Mouse (Mus musculus) spleen, postnatal 14 days (tissue): Measurements from ENCODE around the gene Hpcal1.

Experiments used
- DNase-seq, 2 experiments: peaks; one replicate each; pipeline ENCODE4 v3.0.0; 2021 to 2022; ENCODE audit warnings: low spot score in 2 of 2

The Hpcal1 gene

DNA sequence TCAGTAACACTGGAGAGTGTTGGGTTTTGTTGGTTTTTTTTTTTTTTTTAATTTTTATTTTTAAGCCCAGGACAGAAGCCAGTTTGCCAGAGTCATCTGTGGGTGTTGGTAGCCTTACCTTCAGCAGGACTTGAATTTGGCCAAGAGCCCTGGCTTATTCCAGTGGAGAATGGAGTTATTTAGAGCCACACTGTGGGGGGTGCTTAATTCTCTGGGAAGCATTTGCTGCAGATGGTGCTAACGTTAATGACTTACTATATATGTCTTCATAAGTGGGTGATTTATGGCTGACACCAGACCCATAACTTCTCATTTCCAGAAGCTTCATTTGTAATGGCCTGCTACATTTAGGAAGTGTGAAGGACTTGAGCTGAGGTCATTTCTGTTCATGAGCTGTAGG is 21.9 kb downstream of the Hpcal1 start:
- DNase-seq: no peak

DNA sequence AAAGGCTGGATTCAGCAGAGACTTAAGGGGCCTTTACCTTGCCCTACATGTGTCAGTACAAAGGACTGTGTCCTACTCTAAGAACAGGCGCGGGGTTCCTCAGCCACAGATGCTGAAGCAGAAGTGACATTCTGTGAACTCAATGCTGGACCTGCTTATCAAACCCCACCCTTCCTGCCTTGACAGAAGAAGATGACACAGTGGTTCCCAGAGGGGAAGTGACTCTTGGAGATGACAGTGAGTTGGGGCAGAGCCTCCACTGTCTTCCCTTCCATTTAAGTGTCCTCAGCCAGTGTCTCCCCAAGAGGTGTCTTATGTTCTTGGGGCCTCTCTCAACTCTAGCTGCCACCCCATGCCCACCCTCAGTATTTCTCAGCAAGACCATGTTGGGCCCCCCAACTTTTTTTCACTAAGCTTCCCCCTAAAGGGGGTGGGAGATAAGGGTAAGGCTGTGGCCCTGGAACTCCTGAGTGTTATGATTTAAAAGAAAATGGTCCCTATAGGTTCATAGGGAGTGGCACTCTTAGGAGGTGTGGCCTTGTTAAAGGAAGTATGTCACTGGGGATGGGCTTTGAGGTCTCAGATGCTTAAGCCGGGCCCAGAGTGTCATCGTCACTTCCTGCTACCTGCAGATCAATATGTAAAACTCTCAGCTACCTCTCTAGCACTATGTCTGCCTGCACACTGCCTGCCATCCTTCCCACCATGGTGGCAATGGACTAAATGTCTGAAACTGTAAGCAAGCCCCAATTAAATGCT is 25.2 kb downstream of the Hpcal1 start:
- DNase-seq: no peak

DNA sequence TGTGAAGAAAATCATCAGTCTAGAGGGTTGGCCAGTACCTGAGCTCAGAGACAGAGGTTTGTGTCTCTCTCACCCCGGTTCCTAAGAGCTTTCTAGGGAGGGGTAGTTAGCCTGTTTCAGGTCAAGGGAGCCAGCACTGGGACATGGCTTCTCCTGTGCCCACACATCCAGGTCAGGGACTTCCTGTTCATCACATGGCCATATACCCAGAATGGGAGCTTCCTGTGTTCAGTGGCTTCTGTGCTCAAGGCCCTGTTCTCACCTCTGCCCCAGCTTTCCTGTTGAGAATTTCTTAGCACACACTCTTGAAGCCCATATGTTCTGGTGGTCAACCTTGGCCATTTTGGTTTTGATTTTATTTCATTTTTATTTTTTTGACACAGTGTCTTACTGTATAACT is 26.6 kb downstream of the Hpcal1 start:
- no peak for DNase-seq

DNA sequence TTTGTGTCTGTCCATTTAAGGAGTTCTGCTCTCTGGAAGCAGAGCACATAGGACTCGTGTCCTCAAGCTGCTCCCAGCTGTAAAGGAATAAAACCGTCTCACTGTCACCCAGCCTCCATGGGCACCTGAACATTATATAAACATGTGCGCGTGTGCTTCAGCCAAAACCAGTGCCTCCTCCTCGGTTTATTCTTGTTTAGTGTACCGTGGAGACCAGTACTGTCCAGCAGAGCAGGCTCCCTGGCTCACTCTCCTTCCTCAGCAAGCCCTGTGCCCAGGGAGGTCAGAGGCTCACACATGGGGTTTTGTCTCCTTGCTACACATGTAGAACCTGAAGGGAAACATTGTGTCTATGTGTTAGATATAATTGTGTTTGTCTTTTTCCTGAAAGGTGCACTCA is 27.5 kb downstream of the Hpcal1 start:
- DNase-seq: no peak

DNA sequence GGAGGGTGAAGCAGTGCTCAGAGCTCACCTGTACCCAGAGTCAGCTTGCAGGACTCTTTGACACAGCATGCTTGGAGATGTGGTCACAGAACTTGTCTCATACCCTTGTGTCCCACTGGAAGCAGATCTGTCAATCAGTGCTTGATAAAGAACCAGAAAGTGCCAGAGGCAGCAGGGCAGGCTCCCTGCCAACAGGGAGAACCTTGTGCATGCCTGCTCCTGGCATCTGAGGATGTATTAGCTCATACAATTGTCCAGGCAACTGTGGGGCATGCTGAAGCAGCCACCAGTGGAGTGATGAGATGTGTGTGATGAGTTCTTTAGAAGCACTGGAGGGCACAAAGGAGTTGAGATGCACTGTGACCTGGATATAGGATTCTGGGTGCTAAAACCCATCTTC is 30.4 kb downstream of the Hpcal1 start:
- DNase-seq: no peak

DNA sequence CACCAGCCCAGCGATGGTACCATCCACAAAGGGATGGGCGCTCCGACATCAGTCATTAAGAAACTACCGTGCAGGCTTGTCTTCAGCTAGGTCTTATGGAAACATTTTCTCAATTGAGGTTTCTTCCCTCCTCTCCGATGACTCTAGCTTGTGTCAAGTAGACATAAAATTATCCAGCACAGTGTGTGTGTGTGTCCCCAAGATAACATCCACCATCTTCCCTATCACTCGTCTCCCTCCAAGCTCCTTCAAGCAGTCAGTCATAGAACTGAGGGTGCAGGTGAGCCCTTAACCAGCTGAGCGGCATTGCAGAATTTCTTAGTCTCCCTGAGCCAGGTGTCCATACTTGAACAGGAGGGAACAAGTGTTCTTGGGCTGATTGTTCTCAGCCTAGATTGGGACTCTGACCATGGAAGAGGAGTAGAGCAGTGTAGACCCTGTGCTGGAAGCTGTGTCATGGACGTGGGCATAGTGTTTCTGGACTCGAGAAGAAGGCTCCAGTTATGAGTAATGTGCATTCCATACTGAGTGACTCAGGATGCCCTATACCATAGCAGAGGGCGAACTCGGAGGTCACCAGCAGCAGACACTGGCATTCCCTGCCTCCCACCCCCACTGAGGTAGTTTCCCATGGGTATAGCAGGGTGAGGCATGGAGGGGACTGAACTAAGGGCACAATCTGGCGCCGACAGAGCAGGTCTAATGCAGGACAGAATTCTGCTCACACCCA is 32.0 kb downstream of the Hpcal1 start:
- no peak for DNase-seq

DNA sequence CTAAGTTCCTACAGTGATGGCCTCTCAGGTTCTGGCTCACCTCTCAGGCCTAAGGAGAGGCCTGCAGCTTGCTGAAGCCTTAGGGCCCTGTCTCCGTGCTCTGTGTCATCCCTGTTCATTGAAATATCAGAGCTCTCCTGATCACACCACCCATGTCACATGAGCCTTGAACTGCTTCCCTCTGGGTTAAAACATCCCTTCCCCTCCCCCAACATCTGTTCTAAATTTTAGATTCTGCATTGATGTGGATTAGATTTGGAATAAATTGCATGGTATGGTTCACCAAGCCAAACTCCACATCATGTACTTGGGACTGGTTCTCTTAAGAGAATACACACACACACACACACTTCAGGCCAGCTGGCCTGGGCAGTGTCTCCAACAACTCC is 32.5 kb downstream of the Hpcal1 start:
- DNase-seq: no peak

DNA sequence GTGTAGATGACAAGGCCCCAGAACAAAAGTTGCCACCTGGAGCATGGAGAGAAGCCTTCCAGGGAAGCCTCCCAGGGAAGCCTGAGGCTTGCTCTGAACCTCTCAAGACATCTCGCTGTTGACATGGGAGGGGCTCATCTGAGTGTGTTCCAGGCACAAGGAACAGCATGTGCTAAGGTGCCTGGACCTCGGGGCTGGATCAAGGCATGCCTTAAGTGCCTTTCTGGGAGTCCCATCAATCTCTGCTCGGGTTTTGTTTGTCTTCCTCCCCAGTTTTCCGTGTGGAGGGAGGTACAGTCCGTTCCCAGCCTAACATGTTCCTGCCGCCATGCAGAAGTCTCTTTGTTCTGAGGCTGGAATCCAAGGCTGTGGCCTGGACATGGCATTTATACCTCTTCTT is 33.3 kb downstream of the Hpcal1 start:
- DNase-seq: no peak

DNA sequence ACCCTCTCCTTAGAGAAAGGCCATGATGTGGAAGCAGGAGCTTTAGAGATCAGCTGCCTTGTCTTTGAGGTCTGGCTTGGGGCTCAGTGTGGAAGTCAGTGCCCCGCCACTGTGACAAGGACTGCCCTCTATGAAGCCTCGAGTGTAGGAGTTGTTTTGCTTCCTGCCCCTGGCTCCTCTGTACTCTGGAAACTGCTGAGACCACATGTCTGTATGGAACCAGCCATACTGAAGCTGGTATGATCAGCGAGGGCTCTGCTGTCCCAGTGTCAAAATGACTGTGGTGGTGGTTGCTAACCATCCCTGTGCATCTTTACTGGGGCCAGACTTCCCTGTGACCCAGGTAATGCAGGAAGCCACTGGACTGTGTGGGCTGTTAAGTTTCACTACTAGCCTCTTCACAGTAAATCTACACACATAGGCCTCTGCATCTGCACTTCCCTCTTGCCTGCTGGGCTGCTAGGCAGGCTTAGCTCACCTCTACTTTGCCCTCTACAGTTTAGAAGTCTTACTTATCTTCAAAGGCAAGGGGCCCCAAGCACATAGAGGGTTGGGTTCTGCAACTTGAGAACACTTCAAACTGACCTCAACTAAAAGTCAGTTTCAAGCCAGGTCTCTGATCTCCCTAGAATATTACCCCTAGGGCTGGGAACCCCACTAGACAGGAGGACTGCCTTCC is 33.9 kb downstream of the Hpcal1 start:
- DNase-seq: no peak

DNA sequence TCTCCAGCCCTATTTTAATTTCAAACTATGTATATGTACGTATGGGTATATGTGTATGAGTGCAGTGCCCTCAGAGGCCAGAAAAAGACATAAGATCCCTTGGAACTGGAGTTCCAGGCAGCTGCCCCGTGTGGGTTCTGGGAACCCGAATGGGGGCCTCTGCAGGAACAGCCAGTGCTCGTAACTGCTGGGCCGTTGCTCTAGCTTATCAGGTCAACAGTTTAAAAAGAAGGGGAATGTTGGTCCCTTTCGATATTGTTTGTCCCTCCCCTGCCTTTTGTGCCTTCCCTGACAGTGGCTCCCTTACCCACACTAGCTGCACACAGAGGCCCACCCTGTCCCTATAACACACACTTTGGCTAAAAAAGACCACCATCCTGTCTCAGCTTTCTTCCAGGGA is 34.9 kb downstream of the Hpcal1 start:
- DNase-seq: no peak

DNA sequence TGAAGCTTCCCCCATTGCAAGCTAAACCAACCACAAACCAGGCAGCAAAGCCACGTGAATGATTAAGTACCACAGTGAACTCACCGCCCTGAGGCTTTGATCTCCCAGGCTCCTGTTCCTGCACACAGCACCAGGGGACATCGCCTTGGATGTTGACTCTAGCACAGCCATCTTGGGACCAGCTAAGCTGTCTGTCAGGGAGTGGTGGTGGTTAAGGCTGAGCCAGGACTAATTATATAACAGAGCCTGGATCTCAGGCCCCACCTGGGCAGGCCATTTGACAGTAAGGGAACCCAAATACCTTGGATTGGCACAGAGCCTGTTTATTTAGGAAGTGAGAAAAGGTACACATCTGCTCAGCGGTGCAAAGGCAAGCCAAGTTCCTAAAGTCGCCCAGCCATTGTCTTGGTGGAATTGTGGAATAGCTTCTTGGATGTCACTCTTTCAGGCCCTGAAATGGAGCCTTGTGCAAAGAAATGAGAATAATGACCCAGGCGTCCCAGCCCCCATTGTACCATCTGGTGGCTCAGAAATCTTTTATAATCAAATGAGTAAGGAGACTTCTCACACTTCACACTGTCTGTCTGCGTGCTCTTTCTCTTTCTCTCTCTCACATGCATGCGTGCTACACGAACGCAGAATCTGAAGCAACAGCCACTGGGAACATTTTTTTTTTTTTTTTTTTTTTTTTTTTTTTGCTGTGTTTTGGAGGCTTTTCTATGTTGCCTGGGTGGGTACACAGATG is 36.1 kb downstream of the Hpcal1 start:
- DNase-seq: no peak

DNA sequence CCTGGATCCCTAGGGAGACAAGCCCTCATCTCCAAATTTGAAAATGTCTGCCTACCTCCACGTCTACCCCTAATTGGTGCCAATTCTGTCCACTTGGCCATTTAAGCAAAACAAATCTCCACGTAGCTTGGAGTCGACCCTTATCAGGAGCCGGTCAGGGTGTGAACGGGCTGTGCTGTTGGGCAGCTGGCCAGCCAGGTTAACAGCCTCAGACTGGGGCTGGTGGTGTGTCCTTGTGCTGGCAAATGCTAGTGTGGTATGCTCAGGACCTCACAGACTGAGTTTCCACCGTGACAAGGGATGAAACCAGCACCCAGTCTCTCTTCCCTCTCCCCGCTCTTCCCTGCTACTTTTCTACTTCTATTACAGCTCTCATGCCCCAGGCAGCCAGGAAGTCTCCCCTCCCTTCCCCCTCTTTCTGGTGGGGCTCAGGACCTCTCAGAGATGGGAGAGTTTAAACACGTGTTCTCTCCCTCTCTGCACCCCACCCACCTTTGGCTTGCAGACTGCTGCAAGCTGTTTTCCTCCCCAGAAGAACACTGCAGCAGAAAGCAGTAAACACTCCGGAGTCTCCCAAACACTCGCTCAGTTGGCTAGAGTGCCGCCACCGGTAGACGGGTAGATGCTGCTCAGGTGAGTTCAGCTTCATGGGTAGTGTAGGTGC is 37.2 kb downstream of the Hpcal1 start:
- DNase-seq: no peak

DNA sequence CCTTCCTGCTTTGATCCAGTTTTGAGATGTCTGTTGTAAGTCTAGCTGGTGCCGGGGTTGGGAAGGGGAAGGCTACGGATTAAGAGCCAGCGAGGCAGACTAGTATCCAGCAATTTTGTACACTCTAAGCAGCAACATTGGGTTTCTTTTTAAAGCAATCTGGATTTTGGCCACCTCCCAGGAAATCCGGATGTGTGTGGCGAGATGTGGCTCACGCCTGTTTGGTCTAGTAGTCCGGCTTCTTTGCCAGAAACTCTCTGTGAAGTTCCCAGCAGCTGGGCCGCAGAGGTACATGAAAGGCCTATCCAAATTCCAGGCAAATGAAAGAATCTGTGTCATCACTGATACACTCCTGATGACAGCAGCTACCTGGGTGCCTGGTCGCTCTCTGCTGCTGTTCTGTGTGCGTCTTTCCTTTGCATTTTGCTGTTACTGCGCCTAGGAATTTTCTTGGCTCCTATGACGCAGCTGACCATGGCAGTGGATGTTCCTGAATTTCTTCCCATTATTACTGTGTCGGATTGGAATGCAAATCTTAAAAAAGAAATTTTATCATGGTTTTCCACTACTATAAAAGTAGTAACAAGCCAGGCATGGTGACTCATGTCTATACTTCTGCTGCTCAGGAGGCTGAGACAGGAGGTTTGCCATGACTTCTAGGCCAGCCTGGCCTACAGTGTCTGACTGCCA is 38.7 kb downstream of the Hpcal1 start:
- no peak for DNase-seq

DNA sequence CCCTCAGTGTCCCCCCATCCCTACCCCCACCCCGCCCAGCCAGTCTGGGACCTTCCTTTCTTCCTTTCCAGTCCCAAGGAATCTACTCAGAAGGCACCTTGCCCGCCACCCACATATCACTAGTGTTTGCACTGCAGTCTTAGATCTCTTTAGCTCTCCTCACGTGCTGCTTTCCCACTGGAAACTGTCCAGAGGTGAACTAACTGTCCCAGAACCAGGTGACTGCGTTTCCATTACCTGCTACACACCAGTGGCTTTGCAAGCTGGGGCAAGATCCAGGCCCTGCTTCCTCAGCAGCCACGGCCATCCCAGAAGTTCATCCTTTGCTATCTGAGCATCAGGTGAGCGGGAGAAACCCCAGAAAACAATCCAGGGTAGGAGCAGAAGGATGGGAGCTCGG is 41.4 kb downstream of the Hpcal1 start:
- no peak for DNase-seq

DNA sequence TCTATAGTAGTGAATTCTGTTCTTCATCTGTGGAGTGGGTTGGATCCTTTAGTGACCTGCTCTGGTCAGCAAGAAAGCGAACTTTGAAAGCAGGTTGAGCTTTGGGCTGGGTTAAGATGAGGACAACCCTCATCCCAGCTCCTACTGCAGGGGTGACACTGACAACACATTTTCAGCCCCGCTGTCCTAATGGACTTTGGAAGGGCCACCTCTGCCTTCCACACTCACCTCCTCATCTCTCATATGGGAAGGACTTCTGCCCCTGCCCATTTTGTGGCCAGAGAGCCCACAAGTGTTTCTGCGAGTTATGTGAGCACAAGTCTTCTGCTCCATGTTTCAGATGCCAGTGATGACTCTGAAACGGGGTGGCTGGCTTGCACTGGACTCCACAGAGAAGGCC is 41.9 kb downstream of the Hpcal1 start:
- no peak for DNase-seq

DNA sequence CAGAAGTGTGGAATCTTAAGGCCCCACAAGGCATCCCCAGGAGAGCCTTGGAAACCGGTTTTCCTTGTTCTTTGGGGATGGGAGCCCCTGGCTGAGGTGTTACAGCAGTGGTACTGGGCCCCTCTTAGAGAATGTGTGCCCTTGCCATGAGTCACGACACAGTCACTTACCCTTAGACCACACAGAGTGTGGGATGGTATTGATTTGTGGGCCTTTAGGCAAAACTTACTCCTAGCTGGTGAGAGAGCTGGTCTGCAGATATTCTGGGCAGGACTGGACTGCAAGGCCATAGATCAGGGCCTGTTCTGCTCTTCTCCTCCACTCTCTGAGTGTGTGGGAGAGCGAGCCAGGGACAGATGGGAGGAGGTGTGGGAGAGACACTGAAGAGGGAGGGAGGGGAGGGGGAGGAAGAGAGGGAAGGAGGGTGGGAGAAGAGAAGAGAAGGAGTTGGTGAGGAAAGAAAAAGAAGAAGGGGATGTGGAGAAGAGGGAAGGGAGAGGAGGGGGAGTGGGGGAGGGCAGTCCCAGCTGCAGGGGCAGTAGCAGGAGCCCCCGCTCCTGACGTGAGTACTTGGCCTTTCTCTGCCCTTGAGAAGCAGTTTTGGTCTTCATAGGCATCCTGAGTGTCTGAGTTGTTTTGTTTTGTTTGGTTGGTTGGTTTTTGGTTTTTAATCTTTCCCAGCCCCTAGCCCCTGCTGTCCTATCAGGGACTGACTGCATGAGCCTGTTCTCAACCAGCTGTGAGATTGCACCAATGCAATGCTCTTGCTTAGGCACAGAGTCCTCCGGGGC is 42.7 kb downstream of the Hpcal1 start:
- DNase-seq: no peak

DNA sequence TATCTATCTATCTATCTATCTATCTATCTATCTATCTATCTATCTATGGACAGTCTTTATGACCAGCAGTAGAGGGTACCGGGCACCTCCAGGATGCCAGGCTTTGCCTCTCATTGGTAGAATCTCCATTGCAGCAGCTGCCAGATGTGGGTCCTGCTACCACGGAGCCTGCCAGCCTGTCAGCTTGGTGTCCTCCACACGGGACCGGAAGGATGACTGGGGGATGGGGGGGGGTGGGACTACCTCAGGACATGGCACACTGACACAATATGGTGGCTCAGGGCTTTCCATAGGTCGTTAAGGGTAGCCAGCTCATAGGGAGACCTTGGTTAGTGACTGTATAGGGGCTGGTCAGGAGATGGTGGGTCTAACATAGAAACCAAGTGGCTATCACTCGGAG is 45.7 kb downstream of the Hpcal1 start:
- DNase-seq: no peak

DNA sequence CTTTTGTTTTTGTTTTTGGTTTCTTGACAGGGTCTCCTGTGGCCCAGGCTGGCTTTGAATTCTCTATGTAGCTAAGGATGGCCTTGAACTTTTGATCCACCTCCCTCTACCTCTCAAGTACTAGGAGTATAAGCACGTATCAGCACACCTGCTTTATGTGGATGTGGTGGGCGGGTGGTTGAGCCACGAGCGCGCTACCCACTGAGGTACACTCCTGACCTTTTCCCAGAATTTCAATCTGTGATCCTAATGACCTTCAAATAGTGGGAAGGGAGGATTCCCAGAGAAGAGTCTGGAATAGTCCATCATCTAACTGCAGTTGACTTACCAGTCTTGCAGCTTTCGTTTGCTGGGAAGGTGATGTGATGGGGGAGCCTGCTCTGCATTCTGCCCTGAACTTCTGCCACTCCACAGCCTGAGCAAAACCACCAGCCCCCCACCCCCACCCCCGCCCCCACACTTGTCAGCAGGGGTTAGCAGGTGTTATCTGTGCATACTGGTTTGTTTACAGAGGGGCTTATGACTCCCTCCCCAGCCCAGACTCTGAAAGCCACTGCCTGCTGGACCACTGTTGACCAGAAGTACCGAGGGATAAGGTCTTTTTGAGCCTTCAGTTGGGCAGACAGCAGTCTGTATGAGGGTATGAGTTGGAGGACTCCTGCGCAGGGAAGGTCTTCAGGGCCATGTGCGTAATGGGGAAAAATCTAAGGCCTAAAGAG is 46.4 kb downstream of the Hpcal1 start:
- DNase-seq: no peak

DNA sequence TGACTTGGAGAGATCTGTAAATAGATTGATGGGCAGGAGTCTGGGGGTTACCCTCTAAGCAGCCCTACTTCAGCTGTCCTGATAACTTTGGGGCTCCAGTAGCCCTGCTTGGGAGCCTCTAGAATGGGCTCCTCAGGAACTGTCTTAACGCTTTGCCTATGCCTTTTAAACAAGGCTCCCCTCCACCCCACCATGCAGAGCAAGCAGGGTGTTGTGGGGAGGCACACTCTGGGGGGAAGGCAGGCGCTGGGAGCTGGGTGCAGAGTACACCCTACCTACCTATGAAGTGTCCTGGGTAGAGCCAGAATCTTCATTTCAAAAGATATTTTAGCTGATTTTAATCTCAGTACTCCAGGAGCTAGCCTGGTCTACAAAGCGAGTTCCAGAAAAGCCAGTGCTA is 47.2 kb downstream of the Hpcal1 start:
- no peak for DNase-seq

DNA sequence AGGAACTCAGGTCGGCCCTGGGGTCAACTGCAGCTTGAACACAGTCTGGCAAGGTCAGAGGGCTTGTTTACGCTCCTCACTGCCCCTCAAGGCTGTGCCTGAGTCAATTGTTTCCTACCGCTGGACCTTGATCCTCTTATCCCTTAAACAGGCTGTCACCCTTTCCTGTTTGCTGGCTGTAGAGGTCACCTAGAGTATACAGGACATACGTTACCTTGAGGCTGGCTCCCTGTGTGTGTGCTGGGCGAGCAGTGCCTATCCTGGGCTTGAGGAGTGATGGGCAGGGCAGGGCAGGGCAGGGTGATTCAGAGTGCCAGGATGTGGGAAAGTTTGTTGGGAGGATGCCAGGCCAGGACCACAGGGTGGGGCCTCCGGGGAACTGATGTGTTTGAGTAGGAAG is 47.8 kb downstream of the Hpcal1 start:
- no peak for DNase-seq
